21 mouse cellular contexts compared by ENCODE assay signal in genomic region chr1:190631641-190632040, GRCm38 (mm10).
"Had no signal": no experiment of that assay in that cellular context is flagged by ENCODE, and none has a peak within 500 bp of the region (broad histone marks: within the 10 kb centered on the region; RNA-seq: fewer than 3 reads in every experiment).

No protein-coding gene starts in this region.

- H3K36me3 ChIP-seq: intestine, embryonic 15.5 days; limb, embryonic 12.5 days; limb, embryonic 15.5 days; midbrain, embryonic 13.5 days; stomach, embryonic 15.5 days had no signal

- H3K27ac ChIP-seq: intestine, embryonic 15.5 days; layer of hippocampus, adult 2 months; limb, embryonic 12.5 days; limb, embryonic 15.5 days; liver, embryonic 14.5 days; macrophage; midbrain, embryonic 13.5 days; stomach, embryonic 15.5 days had no signal

- ATAC-seq: intestine, embryonic 15.5 days; liver, postnatal 0 days; lung, postnatal 0 days; midbrain, embryonic 13.5 days had no signal

- H3K27me3 ChIP-seq: intestine, embryonic 15.5 days; limb, embryonic 12.5 days; limb, embryonic 15.5 days; midbrain, embryonic 13.5 days; stomach, embryonic 15.5 days had no signal

- H3K9ac ChIP-seq: intestine, embryonic 15.5 days; limb, embryonic 12.5 days; limb, embryonic 15.5 days; liver, embryonic 14.5 days; liver, postnatal 0 days; lung, embryonic 14.5 days; midbrain, embryonic 13.5 days; stomach, embryonic 15.5 days had no signal

- DNase-seq: kidney, adult 11 months; kidney, adult 8-10 months; kidney, postnatal 25 days; layer of hippocampus, adult 9-11 months; liver, postnatal 0 days; lung, embryonic 14.5 days; right cerebral cortex, postnatal 25 days; spleen, adult 18-20 months; thymus, adult 2 months; thymus, postnatal 14 days; thymus, postnatal 4 days had no signal

- H3K4me1 ChIP-seq: intestine, embryonic 15.5 days; limb, embryonic 15.5 days; midbrain, embryonic 13.5 days; stomach, embryonic 15.5 days had no signal

- H3K4me3 ChIP-seq: intestine, embryonic 15.5 days; layer of hippocampus, adult 2 months; limb, embryonic 12.5 days; limb, embryonic 15.5 days; midbrain, embryonic 13.5 days; stomach, embryonic 15.5 days had no signal

- H3K9me3 ChIP-seq: intestine, embryonic 15.5 days; limb, embryonic 12.5 days; limb, embryonic 15.5 days; midbrain, embryonic 13.5 days; stomach, embryonic 15.5 days had no signal

- H3K4me2 ChIP-seq: intestine, embryonic 15.5 days; limb, embryonic 12.5 days; limb, embryonic 15.5 days; liver, embryonic 11.5 days; lung, embryonic 14.5 days; midbrain, embryonic 13.5 days; stomach, embryonic 15.5 days had no signal
